Mouse (Mus musculus) telencephalon, adult 2 months (tissue): Measurements from ENCODE around the gene Tmem268.

Experiments used
- DNase-seq: peaks from one replicate; pipeline ENCODE4 v3.0.0-alpha.2; 2011; ENCODE audit warnings: low read depth, low spot score

The Tmem268 gene

GRCm38 (mm10) chr4:63558407-63559081 lies at the start of gene Tmem268:
Tmem268 (plus strand) TSS chr4:63558781.
- no peak for DNase-seq

- DNase-seq, result no peak
Observed at GRCm38 (mm10) chr4:63512921-63513320, 45.7 kb upstream of the Tmem268 start.

- no peak for DNase-seq
Observed at GRCm38 (mm10) chr4:63514454-63514984, 44.1 kb upstream of the Tmem268 start.

GRCm38 (mm10) chr4:63515021-63515420 lies 43.6 kb upstream of the Tmem268 start:
- DNase-seq, result no peak

- DNase-seq, result no peak
Observed at GRCm38 (mm10) chr4:63521813-63522419, 36.7 kb upstream of the Tmem268 start.

GRCm38 (mm10) chr4:63525514-63525913 lies 33.1 kb upstream of the Tmem268 start:
- DNase-seq, result no peak

- peak; percentile 81 for DNase-seq
Observed at GRCm38 (mm10) chr4:63528946-63529345, 29.6 kb upstream of the Tmem268 start.

GRCm38 (mm10) chr4:63530409-63530808 lies 28.2 kb upstream of the Tmem268 start:
- no peak for DNase-seq

- no peak for DNase-seq
Observed at GRCm38 (mm10) chr4:63537602-63538001, 21.0 kb upstream of the Tmem268 start.

GRCm38 (mm10) chr4:63542209-63542608 lies 16.4 kb upstream of the Tmem268 start:
- DNase-seq, result no peak

- no peak for DNase-seq
Observed at GRCm38 (mm10) chr4:63543746-63544493, 14.7 kb upstream of the Tmem268 start.

- DNase-seq, result peak; percentile 91
Observed at GRCm38 (mm10) chr4:63544494-63545230, 13.9 kb upstream of the Tmem268 start, which contains the start of gene Atp6v1g1. Atp6v1g1 (plus strand) TSS chr4:63544772.

GRCm38 (mm10) chr4:63545231-63545958 lies 13.2 kb upstream of the Tmem268 start:
- DNase-seq, result no peak

- DNase-seq, result no peak
Observed at GRCm38 (mm10) chr4:63546441-63547055, 12.0 kb upstream of the Tmem268 start.

GRCm38 (mm10) chr4:63547799-63548198 lies 10.8 kb upstream of the Tmem268 start:
- DNase-seq, result no peak

- DNase-seq, result no peak
Observed at GRCm38 (mm10) chr4:63548491-63548890, 10.1 kb upstream of the Tmem268 start.

GRCm38 (mm10) chr4:63550908-63551307 lies 7.7 kb upstream of the Tmem268 start:
- DNase-seq, result no peak

GRCm38 (mm10) chr4:63552865-63553264 lies 5.7 kb upstream of the Tmem268 start:
- no peak for DNase-seq

- DNase-seq, result no peak
Observed at GRCm38 (mm10) chr4:63553789-63554576, 4.6 kb upstream of the Tmem268 start.

- DNase-seq, result no peak
Observed at GRCm38 (mm10) chr4:63554616-63555015, 4.0 kb upstream of the Tmem268 start.
